Mouse (Mus musculus) cerebellum, adult (tissue): Measurements from ENCODE around the gene Prcd.

Experiments
- ATAC-seq: cut with Nextera tagmentation; 2 replicates; pipeline ENCODE4 v1.9.2; 2017; ENCODE audit warnings: mild to moderate bottlenecking, moderate library complexity, mixed read lengths; ENCODE audit not compliant: insufficient number of reproducible peaks, low FRiP score, low TSS enrichment

The Prcd gene

DNA sequence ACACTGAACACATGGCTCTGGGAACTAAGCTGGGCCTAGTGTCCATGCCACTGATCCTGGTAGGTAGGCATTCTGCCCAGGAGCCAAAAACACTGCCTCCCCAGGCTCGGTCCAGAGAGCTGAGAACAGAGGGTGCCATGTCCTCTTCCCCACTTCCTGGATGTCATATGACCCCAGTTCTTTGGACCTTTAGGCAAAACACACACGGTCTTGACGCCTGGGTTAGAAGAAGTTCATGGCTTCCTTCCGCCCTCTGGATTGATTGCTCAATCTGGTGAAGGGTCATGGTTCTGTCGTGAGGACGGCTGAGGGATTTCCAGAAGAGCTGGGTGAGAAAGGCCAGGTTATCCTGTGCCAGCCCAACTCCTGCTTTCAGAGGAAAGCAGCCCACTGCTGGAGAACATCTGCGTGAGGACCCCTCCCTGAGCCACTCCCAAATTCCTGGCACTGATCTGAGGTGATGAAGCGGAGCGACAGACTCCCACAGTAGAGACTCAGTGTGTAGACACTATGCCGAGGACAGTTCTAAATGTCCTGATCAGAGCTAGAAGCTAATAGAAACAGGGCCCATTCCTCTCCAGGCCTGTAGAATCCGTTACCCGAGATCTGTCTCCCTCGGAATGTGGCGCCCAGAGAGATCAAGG is 29.3 kb downstream of the Prcd start:
- no peak for ATAC-seq

DNA sequence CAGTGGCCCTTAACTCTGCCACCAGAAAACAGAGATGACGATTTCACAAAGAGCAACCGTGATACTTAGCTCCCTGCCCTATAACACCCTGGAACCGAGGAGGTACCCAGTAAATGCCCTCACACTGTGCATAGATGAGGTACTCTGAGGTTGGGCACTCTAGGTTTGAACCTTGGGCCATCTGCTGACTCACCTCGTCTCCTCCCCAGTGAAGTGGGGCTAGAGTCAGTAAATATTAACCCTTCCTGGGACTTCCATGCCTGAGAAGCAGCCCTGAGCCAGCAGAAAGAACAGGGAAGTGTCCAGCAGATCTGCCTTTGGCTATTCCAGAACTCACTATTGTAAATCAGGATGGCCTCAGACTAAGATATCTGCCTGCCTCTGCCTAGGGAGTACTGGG is 30.4 kb downstream of the Prcd start:
- ATAC-seq, result no peak

DNA sequence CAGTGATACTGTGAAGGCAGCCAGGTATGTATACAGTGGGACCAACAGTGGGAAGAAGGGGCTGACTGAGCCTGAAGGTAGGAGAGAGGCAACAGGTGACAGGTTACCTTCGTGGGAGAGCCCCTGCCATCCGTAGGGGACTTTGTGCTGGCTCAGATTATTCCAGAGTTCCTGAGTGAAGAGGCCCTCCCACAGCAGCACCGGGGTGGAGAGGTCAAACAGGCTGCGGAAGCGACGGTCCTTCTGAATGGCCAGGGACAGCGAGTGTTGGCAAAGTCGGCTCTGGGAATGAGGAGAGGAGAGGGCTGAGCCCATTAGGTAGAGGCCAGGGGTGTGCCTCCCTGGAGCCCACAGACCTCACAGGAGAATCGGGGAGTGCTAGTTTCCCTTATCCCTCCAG is 32.4 kb downstream of the Prcd start:
- ATAC-seq, result no peak

DNA sequence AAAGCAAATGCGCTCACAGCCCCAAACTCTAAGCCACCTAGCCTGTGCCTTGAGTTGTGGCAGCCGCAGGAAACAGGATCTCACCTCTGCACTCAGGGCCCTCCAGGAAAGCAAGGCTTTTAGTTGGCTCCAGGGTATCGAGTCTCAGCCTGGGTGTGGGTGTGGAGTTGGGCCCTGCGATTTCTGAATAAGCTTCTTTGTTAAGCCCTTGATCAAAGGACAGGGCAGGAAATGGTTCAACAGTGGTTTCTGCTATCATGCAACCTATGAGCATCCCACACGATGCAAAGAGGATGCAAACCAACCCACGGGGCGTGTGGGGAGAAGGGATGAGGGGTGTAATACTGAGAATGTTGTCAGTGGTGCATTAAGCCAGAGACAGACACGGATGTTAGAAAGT is 34.6 kb downstream of the Prcd start:
- no peak for ATAC-seq

DNA sequence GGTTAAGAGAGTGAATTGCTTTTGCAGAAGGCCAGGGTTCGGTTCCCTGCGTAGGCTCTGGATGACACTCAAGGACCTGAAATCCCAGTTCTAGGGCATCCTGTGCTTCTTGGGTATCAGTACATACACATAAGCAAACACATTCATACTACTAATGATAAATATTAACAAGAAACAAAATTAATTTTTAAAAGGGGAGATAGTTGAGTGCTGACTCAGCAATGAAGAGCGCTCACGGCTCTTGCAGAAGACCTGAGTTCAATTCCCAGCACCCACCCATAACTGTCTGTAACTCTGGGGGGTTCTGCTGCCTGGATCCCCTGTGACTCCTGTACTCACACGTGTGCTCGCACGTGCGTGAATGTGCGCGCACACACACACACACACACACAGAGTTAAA is 36.3 kb downstream of the Prcd start:
- ATAC-seq, result no peak

DNA sequence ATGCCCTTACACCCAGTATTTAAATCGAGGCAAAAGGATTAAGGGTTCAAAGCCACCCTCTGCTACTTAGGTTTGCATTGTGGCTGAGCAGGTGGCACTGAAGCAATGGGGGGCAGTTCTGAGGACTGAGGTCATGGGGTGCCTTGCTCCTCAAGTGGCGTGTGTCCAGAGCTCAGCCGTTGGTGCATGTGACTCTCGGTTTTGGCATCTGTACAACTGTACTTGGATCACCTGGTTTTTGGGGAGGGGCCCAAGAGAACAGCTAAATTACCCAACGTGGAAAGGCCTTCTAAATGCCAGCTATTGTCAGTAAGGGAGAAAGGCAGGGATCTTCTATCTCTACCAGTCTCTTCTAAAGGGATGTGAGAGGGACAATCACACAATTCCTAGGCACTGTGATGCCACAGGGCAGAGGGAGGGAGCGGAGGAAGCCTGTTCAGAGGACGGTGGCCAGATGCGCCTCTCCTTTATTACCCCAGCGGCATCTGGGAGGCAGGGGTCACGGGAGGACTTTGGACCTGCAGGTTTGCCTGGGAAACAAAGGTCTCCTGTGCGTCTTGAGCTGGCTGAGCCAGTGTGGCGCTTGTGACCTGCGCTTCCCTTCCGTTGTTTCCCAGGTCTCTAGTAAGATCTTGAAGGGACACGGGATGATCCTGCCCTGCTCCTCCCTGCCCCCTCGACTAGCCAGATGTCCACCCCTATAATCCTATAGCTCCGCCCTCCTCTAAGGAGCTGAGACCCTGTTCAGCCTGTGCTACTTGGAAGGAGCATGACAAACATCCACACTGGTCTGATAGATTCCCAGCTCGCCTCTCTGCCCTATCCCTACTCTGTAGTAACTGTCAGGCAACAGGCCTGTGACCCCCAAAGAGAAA is 37.6 kb downstream of the Prcd start:
- ATAC-seq, result no peak

DNA sequence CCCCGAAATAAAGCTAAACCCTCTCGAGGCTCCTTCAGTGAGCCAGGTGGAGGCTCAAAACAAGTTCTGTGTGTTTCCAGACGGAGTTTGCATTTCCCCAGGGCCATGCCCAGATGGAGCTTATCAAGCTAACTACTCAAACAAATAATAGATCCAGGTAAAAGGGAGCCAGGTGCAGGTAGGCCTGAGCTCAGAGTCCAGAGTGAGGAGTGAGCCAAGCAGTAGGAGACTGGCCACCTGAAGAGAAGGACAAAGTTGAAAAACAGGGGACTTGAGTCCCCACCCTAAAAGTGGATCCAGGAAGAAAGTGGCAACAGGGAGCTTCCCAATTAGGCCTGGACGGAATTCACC is 40.5 kb downstream of the Prcd start:
- no peak for ATAC-seq

DNA sequence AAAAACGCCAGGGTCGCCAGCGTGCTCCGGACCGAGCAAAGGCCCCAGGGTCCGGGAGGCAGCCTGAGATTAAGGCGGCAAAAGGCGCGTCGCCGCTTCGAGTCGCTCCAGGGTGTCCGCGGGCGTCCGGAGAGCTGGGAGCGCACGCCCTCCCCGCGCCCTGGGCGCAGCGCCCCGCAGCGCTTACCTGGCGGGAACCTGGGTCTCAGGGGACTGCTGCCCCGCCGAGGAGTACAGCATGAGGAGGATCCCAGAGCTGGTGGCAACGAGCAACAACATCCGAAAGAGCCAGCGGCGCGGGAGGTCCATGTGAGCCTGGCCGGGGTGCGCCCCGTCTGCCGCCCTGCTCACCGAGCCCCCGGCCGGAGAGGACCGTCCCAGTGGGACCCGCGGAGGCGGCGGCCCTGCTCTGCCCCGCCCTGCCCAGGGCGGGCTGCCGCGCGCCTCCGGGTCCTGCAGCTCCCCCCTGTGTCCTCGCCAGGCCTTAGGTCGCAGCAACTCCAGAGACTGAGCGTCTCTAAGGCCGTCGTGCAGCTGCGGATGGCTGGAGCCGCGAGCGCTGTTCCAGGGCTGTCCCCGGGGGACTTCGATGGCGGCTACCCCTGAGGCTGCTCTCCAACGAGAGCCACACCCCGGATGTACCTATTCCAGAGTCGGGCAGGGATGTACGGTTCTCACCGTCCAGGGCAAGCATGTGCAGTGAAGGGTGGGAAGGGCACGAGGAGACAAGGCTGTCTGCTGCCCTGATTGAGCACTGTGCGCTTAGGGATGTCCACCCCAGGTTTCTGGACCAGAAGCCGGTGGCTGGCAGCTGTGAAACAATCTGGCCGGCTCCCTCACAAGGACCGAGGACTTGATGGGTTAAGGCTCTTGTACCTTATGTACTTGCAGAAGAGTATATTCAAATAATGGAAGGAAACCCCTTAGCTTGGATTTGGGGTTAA is 41.2 kb downstream of the Prcd start:
- no peak for ATAC-seq

DNA sequence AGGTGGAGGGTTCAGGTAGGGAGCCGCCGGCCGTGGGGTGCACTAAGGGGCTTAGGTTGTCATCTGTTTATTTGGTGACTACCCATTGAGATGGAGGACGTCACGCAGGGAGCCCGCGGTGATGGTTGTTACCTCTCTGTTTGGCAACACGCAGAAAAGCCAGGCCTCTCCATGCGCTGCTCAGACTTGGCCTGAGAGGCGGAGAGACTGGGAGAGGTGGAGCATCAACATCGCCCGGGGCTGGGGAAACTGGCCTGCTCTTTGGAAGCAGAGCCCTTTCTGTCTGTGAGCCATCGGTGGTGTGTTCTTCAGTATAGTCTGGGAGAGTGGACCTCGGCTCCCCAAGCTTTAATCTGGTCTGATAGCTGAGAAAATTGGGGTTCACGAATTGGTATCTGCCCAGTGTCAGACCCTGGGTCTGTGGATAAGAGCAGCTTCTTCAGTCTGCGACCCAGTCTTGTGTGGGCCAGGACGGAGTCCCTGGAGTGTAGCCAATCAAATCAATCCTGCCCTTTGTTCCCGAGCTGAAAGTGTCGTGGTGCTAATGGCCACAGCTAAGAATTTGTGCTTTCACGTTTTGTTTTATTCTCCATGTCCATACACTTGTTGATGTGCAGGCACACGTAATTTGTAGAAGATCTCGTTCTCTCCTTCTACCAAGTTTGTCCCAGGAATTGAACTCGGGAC is 42.0 kb downstream of the Prcd start:
- ATAC-seq, result no peak

DNA sequence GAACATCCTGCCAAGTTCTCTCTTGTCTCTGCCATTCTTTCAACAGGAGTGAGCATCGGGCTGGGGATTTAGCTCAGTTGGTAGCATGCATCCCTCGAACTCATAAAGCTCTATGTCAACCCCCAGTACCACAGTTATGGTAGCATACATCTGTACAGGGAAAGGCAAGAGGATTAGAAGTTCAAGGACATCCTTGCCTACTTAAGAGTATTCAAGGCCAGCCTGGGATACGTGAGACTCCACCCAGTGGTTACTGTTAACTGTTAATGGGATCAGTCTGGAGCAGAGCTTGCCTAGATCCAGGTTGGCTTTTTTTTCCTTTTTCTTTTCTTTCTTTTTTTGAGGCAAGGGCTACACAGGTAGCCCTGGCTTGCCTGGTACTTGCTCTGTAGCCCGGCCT is 43.1 kb downstream of the Prcd start:
- ATAC-seq, result no peak

DNA sequence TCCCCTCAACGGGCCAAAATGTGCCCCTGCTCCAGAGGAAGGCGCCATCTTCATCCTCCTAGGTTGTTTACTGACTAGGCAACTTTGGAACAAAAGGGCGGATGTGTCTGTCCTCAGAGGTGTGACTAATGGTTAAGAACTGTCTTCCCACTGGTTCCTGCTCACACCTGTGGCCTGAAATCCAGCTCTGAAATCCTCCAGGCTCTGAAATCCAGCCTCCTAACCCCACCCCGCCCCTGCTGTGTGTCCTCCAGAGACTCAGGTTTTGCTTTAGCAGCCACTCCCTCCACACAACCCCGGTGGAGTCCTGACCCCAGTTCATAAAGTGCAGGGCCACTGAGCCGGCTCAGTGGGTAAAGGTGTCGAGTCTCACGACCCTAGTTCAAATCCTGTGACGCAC is 44.2 kb downstream of the Prcd start:
- ATAC-seq, result no peak

DNA sequence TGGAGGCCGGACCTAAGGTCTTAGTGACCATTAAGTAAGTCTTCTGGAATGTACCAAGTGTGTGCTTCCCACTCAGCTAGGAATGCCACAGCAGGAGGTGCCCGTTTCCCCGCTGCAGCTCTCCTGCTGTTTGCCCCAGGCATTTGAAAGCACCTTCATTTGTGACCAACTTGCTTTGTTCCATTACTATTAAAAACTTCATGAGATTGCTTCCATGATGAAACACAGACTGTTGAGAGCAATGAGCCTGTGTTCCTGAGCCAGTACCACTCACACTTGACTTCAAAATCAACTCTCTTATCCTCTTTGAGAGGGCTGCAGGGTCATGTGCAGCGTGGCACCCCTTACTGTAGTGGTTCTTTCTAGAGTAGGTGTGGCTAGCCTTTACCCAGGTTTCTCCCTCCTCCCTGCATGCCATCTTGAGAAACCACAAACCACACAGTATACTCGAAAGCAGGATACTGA is 48.1 kb downstream of the Prcd start:
- ATAC-seq, result no peak

DNA sequence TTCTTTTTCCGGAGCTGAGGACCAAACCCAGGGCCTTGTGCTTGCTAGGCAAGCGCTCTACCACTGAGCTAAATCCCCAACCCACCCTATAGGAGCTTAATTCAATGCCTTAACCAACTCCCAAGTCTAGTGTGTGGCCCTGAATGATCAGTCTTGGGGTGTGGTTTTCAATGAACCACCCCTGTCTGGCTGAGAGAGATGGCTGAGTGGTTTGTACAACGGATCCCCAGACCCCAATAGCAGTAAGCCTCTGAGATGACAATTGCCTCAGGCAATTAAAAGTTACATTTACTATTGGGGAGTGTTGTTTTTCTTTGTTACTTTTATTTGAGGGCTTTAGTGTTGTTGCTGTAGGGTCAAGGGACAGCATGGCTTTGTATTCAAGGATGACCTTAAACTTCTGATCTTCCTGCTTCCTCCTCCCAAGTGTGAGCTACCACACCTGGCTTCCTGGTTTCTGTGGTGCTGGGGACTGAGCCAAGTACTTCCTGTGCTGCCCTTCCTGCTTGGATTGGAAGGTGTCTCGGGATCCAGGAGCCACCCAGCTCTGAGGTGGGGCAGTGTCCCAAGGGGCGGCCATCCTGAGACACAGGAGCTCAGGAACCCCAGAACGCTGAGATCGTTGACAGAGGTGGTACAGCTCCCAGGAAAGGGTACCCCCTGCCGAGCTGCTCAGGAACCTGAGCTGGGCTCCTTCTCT is 51.2 kb downstream of the Prcd start:
- no peak for ATAC-seq

DNA sequence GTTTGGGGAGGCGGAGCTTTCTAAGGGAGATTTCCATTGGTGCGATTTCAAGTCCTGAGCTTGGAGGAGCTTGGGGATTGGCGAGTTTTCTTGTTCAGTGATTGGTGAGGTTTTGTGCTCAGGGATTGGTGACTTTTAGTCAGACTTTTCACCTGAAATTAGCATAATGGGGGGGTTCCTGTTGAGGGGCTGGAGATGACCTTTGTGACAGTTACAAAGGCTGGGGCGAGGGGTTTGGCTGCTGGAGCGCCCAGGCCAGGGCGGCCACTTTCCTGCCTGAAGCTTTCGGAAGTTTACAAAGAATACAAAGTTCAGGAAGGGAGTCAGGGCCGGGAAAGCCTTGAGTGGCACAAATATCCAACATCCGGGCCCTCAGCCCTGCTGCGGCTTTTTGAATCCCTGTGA is 51.9 kb downstream of the Prcd start:
- ATAC-seq, result no peak

DNA sequence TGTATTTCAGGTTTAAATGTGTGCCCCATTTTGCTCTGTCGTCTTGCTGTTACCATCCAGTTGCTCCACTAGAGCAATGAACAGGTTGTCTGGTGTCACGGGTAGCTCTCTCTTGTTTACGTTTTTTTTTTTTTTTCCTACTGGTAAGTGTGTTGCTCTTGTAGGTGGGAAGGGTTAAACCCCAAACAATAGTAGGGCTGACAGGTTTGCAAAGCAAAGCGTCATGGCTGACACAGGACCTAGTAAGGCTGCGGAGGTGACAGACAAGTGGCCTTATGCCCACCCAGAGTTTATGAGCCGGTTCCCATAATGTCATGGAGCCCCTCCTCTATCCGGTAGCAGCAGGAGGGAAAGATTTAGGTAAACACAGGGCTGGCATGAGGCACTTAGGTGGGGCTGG is 53.0 kb downstream of the Prcd start:
- ATAC-seq, result no peak

DNA sequence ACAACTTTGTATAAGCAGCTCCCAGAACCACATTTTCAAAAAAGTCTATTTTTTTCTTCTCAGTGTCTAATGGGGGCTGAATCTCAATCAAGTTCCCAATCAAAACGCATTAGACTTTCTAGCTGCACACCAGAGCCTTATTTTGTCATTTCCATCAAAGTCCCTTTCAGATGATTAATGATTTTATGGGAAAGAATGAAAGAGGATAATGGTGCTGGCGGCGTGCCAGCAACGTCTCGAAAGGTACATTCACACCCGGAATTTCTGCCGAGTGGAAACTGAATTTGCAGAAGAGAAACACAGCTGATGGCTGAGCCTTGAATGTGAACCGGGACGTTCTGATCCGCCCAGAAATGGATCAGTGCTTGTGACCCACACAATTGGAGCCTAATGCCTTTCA is 56.8 kb downstream of the Prcd start:
- no peak for ATAC-seq

DNA sequence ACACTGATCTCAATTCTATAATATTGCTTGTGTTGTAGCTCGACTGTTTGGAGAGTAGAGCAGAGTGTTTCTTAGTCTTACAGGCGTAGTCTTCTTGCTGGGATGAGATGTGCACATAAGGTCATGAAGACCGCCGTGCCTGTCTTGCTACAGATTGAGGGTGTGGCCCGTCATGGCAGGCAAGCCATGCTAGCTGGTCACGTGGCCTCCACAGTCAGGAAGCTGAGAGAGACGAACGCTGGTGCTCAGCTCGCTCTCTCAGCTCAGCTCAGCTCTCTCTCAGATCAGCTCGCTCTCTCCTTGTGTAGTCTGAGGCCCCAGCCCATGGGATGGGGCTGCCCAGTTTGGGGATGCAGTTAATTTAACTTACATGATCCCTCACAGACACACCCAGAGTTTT is 57.5 kb downstream of the Prcd start:
- ATAC-seq, result no peak

DNA sequence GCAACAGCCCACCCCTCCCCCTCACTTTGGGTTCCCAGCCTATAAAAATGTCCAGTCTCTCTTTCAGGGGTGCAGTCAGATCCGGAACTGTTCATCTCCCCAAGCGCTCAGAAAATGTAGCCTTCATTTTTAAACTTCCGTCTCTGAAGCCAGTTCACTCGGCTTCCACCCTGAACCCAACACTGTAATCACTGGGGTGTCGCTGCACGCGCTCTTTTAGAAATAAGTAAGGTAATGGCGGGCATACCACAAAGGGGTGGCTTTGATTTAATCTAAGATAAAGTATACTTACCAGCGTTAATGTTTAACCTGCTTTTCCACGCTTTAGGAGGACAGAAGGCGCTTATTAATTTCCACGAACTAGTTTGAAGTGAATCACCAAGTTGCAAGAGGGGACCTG is 60.7 kb downstream of the Prcd start:
- ATAC-seq, result no peak
